Mouse (Mus musculus): ENCODE data around the gene Herc3. TPM values are rescaled to one million over a fixed set of nuclear protein-coding genes. Genes with fewer than 3 reads are reported as not detected.

Herc3 gene
- total RNA-seq, 1 experiment, result 14.9 TPM

- Histone ChIP-seq H3K9ac (ENCODE audit: insufficient read depth, low read depth, low read length, poor library complexity, severe bottlenecking) (no peak overlapping the region), H3K4me3 (ENCODE audit: insufficient read depth in 1 of 2, low read depth in 1 of 2, low read length in 2 of 2, poor library complexity in 1 of 2, severe bottlenecking in 1 of 2) (no peak overlapping the region), H3K27ac (ENCODE audit: insufficient read depth, low read depth, low read length, poor library complexity, severe bottlenecking) (no peak overlapping the region), H3K36me3 (ENCODE audit: control insufficient read depth, insufficient read depth, low read length, poor library complexity, severe bottlenecking) (no peaks in the 10 kb centered on the region; the same call in 1 of the 2 replicates), H3K4me1 (ENCODE audit: control insufficient read depth in 2 of 2, insufficient read depth in 2 of 2, low read length in 2 of 2, poor library complexity in 1 of 2) (no peaks in the 10 kb centered on the region), H3K9me3 (ENCODE audit: control insufficient read depth, insufficient read depth, low read depth, low read length) (no peaks in the 10 kb centered on the region)
- in situ Hi-C loops (cut with MboI; ENCODE audit: low sequenced_read_pairs in 2 of 2, unreplicated experiment in 2 of 2), result no loop called here
- TF ChIP-seq ZC3H11A (IDR thresholded peaks at IDR 0.05; ENCODE audit: borderline replicate concordance, low read depth, low read length), result no peak
- no peak for TF ChIP-seq MAFK (IDR thresholded peaks at IDR 0.05; ENCODE audit: insufficient read depth, low read depth, low read length)
- TF ChIP-seq CHD2 (IDR thresholded peaks at IDR 0.05; ENCODE audit: low read depth, low read length), result no peak
- DNase-seq (ENCODE audit: low read depth, low spot score), result no peak
Measured at GRCm38 (mm10) chr6:58842186-58842585, 10.9 kb downstream of the Herc3 start.

GRCm38 (mm10) chr6:58843580-58843979 lies 12.3 kb downstream of the Herc3 start:
- TF ChIP-seq HCFC1 (IDR thresholded peaks at IDR 0.05; ENCODE audit: borderline replicate concordance, insufficient read depth, low read length), result no peak
- TF ChIP-seq CHD2 (IDR thresholded peaks at IDR 0.05; ENCODE audit: low read depth, low read length), result no peak
- TF ChIP-seq MAFK (IDR thresholded peaks at IDR 0.05; ENCODE audit: insufficient read depth, low read depth, low read length), result no peak
- no peak for TF ChIP-seq ZC3H11A (IDR thresholded peaks at IDR 0.05; ENCODE audit: borderline replicate concordance, low read depth, low read length)
- TF ChIP-seq ZNF384 (IDR thresholded peaks at IDR 0.05; ENCODE audit: low read depth, low read length), result no peak
- Histone ChIP-seq H3K27ac (ENCODE audit: insufficient read depth, low read depth, low read length, poor library complexity, severe bottlenecking) (no peak overlapping the region), H3K9me3 (ENCODE audit: control insufficient read depth, insufficient read depth, low read depth, low read length) (no peaks in the 10 kb centered on the region), H3K4me1 (ENCODE audit: control insufficient read depth in 2 of 2, insufficient read depth in 2 of 2, low read length in 2 of 2, poor library complexity in 1 of 2) (no peaks in the 10 kb centered on the region), H3K4me3 (ENCODE audit: insufficient read depth in 1 of 2, low read depth in 1 of 2, low read length in 2 of 2, poor library complexity in 1 of 2, severe bottlenecking in 1 of 2) (no peak overlapping the region), H3K9ac (ENCODE audit: insufficient read depth, low read depth, low read length, poor library complexity, severe bottlenecking) (no peak overlapping the region), H3K36me3 (ENCODE audit: control insufficient read depth, insufficient read depth, low read length, poor library complexity, severe bottlenecking) (no peaks in the 10 kb centered on the region; the same call in 1 of the 2 replicates)
- no peak for DNase-seq (ENCODE audit: low read depth, low spot score)
- in situ Hi-C loops (cut with MboI; ENCODE audit: low sequenced_read_pairs in 2 of 2, unreplicated experiment in 2 of 2), result no loop called here

GRCm38 (mm10) chr6:58844188-58844822 lies 13.0 kb downstream of the Herc3 start:
- TF ChIP-seq CHD2 (IDR thresholded peaks at IDR 0.05; ENCODE audit: low read depth, low read length) (no peak), ZC3H11A (IDR thresholded peaks at IDR 0.05; ENCODE audit: borderline replicate concordance, low read depth, low read length) (no peak), ZNF384 (IDR thresholded peaks at IDR 0.05; ENCODE audit: low read depth, low read length) (no peak), HCFC1 (IDR thresholded peaks at IDR 0.05; ENCODE audit: borderline replicate concordance, insufficient read depth, low read length) (no peak), MAFK (IDR thresholded peaks at IDR 0.05; ENCODE audit: insufficient read depth, low read depth, low read length) (no peak)
- no peaks in the 10 kb centered on the region for H3K4me1 ChIP-seq (ENCODE audit: control insufficient read depth in 2 of 2, insufficient read depth in 2 of 2, low read length in 2 of 2, poor library complexity in 1 of 2)
- H3K9ac ChIP-seq (ENCODE audit: insufficient read depth, low read depth, low read length, poor library complexity, severe bottlenecking), result no peak overlapping the region
- no peak overlapping the region for H3K4me3 ChIP-seq (ENCODE audit: insufficient read depth in 1 of 2, low read depth in 1 of 2, low read length in 2 of 2, poor library complexity in 1 of 2, severe bottlenecking in 1 of 2)
- H3K27ac ChIP-seq (ENCODE audit: insufficient read depth, low read depth, low read length, poor library complexity, severe bottlenecking), result no peak overlapping the region
- no peak for DNase-seq (ENCODE audit: low read depth, low spot score)
- no peaks in the 10 kb centered on the region; the same call in 1 of the 2 replicates for H3K36me3 ChIP-seq (ENCODE audit: control insufficient read depth, insufficient read depth, low read length, poor library complexity, severe bottlenecking)
- H3K9me3 ChIP-seq (ENCODE audit: control insufficient read depth, insufficient read depth, low read depth, low read length), result no peaks in the 10 kb centered on the region
- in situ Hi-C loops (cut with MboI; ENCODE audit: low sequenced_read_pairs in 2 of 2, unreplicated experiment in 2 of 2), result no loop called here

GRCm38 (mm10) chr6:58846850-58847692 lies 15.8 kb downstream of the Herc3 start:
- Histone ChIP-seq H3K4me1 (ENCODE audit: control insufficient read depth in 2 of 2, insufficient read depth in 2 of 2, low read length in 2 of 2, poor library complexity in 1 of 2) (no peaks in the 10 kb centered on the region), H3K9me3 (ENCODE audit: control insufficient read depth, insufficient read depth, low read depth, low read length) (no peaks in the 10 kb centered on the region), H3K36me3 (ENCODE audit: control insufficient read depth, insufficient read depth, low read length, poor library complexity, severe bottlenecking) (no peaks in the 10 kb centered on the region; the same call in 1 of the 2 replicates), H3K27ac (ENCODE audit: insufficient read depth, low read depth, low read length, poor library complexity, severe bottlenecking) (no peak overlapping the region), H3K9ac (ENCODE audit: insufficient read depth, low read depth, low read length, poor library complexity, severe bottlenecking) (no peak overlapping the region), H3K4me3 (ENCODE audit: insufficient read depth in 1 of 2, low read depth in 1 of 2, low read length in 2 of 2, poor library complexity in 1 of 2, severe bottlenecking in 1 of 2) (no peak overlapping the region)
- no peak for DNase-seq (ENCODE audit: low read depth, low spot score)
- TF ChIP-seq CHD2 (IDR thresholded peaks at IDR 0.05; ENCODE audit: low read depth, low read length), result no peak
- no peak for TF ChIP-seq ZNF384 (IDR thresholded peaks at IDR 0.05; ENCODE audit: low read depth, low read length)
- no peak for TF ChIP-seq MAFK (IDR thresholded peaks at IDR 0.05; ENCODE audit: insufficient read depth, low read depth, low read length)
- TF ChIP-seq ZC3H11A (IDR thresholded peaks at IDR 0.05; ENCODE audit: borderline replicate concordance, low read depth, low read length), result no peak
- no peak for TF ChIP-seq HCFC1 (IDR thresholded peaks at IDR 0.05; ENCODE audit: borderline replicate concordance, insufficient read depth, low read length)
- in situ Hi-C loops (cut with MboI; ENCODE audit: low sequenced_read_pairs in 2 of 2, unreplicated experiment in 2 of 2), result no loop called here
